Mouse (Mus musculus) myocyte (in vitro differentiated cells): Measurements from ENCODE around the gene Plcb4. TPM values are rescaled to one million over a fixed set of nuclear protein-coding genes. Genes with fewer than 3 reads are reported as not detected.
A peak's percentile ranks its signal among the peaks of the same experiment; 100 is the strongest.

Source experiments
- H3K27me3 ChIP-seq: one replicate; pipeline ENCODE4 v1.6.1; 2011; ENCODE audit not compliant: control insufficient read depth, insufficient read depth, insufficient read length
- H3K36me3 ChIP-seq: one replicate; pipeline ENCODE4 v1.6.1; 2011; ENCODE audit not compliant: control insufficient read depth, insufficient read depth
- H3K4me2 ChIP-seq: one replicate; pipeline ENCODE4 v1.6.1; 2011; ENCODE audit warnings: low read depth, control low read depth
- H3K4me3 ChIP-seq: one replicate; pipeline ENCODE4 v1.5.1; 2011; ENCODE audit warnings: mild to moderate bottlenecking, control low read depth, moderate library complexity
- H3K79me2 ChIP-seq: one replicate; pipeline ENCODE4 v1.6.1; 2011; ENCODE audit not compliant: control insufficient read depth, insufficient read depth
- H3ac ChIP-seq: one replicate; pipeline ENCODE4 v1.6.1; 2011; ENCODE audit not compliant: control insufficient read depth, insufficient read length
- CEBPB ChIP-seq: IDR thresholded peaks from 2 replicates; pipeline ENCODE4 v1.6.1; 2011; ENCODE audit warnings: mild to moderate bottlenecking, moderate library complexity; ENCODE audit not compliant: poor library complexity, insufficient read depth, severe bottlenecking
- E2F4 ChIP-seq: IDR thresholded peaks from one replicate; pipeline ENCODE4 v1.6.1; 2011; ENCODE audit warnings: mild to moderate bottlenecking, control low read depth, moderate library complexity; ENCODE audit not compliant: insufficient read depth
- MAX ChIP-seq: IDR thresholded peaks from one replicate; pipeline ENCODE4 v1.6.1; 2011; ENCODE audit warnings: low read depth, mild to moderate bottlenecking, control low read depth
- MYOD1 ChIP-seq, 3 experiments: IDR thresholded peaks; one replicate each; pipeline ENCODE4 v1.6.1; 2011; ENCODE audit warnings: control low read depth in 2 of 3, low read depth in 2 of 3, mild to moderate bottlenecking in 2 of 3, moderate library complexity in 1 of 3; ENCODE audit not compliant: insufficient read length in 2 of 3, control insufficient read depth in 1 of 3
- MYOG ChIP-seq, 3 experiments: IDR thresholded peaks; one replicate each; pipeline ENCODE4 v1.6.1; 2011; ENCODE audit warnings: control low read depth in 2 of 3, low read depth in 2 of 3, mild to moderate bottlenecking in 2 of 3; ENCODE audit not compliant: insufficient read length in 2 of 3, control insufficient read depth in 1 of 3, insufficient read depth in 1 of 3
- POLR2A ChIP-seq: IDR thresholded peaks from one replicate; pipeline ENCODE4 v1.6.1; 2011; ENCODE audit warnings: low read depth, mild to moderate bottlenecking, control low read depth, moderate library complexity; ENCODE audit not compliant: insufficient read length
- POLR2AphosphoS2 ChIP-seq: IDR thresholded peaks from one replicate; pipeline ENCODE4 v1.6.1; 2011; ENCODE audit warnings: low read depth, control low read depth; ENCODE audit not compliant: insufficient read length
- REST ChIP-seq: IDR thresholded peaks from one replicate; pipeline ENCODE4 v1.6.1; 2011; ENCODE audit warnings: mild to moderate bottlenecking, control low read depth, moderate library complexity; ENCODE audit not compliant: insufficient read depth, insufficient read length
- SRF ChIP-seq: IDR thresholded peaks from one replicate; pipeline ENCODE4 v1.6.1; 2011; ENCODE audit warnings: low read depth; ENCODE audit not compliant: control insufficient read depth, insufficient read length
- TCF12 ChIP-seq: IDR thresholded peaks from one replicate; pipeline ENCODE4 v1.6.1; 2011; ENCODE audit warnings: mild to moderate bottlenecking, control low read depth; ENCODE audit not compliant: poor library complexity, insufficient read depth, severe bottlenecking
- TCF3 ChIP-seq: IDR thresholded peaks from one replicate; pipeline ENCODE4 v1.6.1; 2011; ENCODE audit warnings: low read depth, control low read depth; ENCODE audit not compliant: insufficient read length
- USF1 ChIP-seq: IDR thresholded peaks from one replicate; pipeline ENCODE4 v1.6.1; 2011; ENCODE audit warnings: low read depth, mild to moderate bottlenecking, control low read depth, moderate library complexity
- polyA plus RNA-seq: library from polyadenylated mRNA; unstranded; fragments of >200 nt; fragmentation: generic; extraction: Trizol; gene quantifications from one replicate; pipeline ENCODE4 v1.2.1, GENCODE M21; 2012; ENCODE audit warnings: missing spikeins

Plcb4 gene
- polyA plus RNA-seq, 1 experiment = 5.3 TPM

- Histone ChIP-seq H3K4me3 (no peak overlapping the region), H3K4me2 (no peak overlapping the region), H3K79me2 (no peaks in the 10 kb centered on the region), H3ac (no peak overlapping the region), H3K27me3 (no peaks in the 10 kb centered on the region), H3K36me3 (no peaks in the 10 kb centered on the region)
- TF ChIP-seq CEBPB (no peak), MYOD1 (IDR thresholded peaks at IDR 0.05; ENCODE audit: control insufficient read depth in 1 of 3, insufficient read length in 2 of 3, low read depth in 2 of 3) (no peak), TCF12 (no peak), USF1 (no peak), POLR2AphosphoS2 (no peak), REST (no peak), E2F4 (no peak), SRF (no peak), POLR2A (no peak), MYOG (IDR thresholded peaks at IDR 0.05; ENCODE audit: control insufficient read depth in 1 of 3, insufficient read depth in 1 of 3, insufficient read length in 2 of 3, low read depth in 2 of 3) (no peak), MAX (no peak), TCF3 (no peak)
Observed at GRCm38 (mm10) chr2:135880269-135880760, 221.5 kb downstream of the Plcb4 start.

- Histone ChIP-seq H3K27me3 (no peaks in the 10 kb centered on the region), H3K4me3 (no peak overlapping the region)
Observed at GRCm38 (mm10) chr2:135883359-135883758, 224.5 kb downstream of the Plcb4 start.

GRCm38 (mm10) chr2:135884534-135885180 lies 225.8 kb downstream of the Plcb4 start:
- Histone ChIP-seq H3K79me2 (no peaks in the 10 kb centered on the region), H3ac (no peak overlapping the region), H3K36me3 (no peaks in the 10 kb centered on the region), H3K27me3 (no peaks in the 10 kb centered on the region), H3K4me3 (no peak overlapping the region), H3K4me2 (no peak overlapping the region)
- no peak for TF ChIP-seq USF1
- no peak for TF ChIP-seq MAX
- no peak for TF ChIP-seq POLR2A
- TF ChIP-seq TCF12 = no peak
- TF ChIP-seq POLR2AphosphoS2 = no peak
- no peak for TF ChIP-seq TCF3
- no peak for TF ChIP-seq CEBPB

More at GRCm38 (mm10) chr2:135883359-135883758, 224.5 kb downstream of the Plcb4 start:
- peak in 1 of 3 experiments; percentile 60 for TF ChIP-seq MYOG (IDR thresholded peaks at IDR 0.05; ENCODE audit: control insufficient read depth in 1 of 3, insufficient read depth in 1 of 3, insufficient read length in 2 of 3, low read depth in 2 of 3)
- no peak for TF ChIP-seq E2F4
- TF ChIP-seq SRF = no peak
- peak in 1 of 3 experiments; percentile 42 for TF ChIP-seq MYOD1 (IDR thresholded peaks at IDR 0.05; ENCODE audit: control insufficient read depth in 1 of 3, insufficient read length in 2 of 3, low read depth in 2 of 3)
- no peaks in the 10 kb centered on the region for H3K36me3 ChIP-seq
- H3ac ChIP-seq = no peak overlapping the region
- no peaks in the 10 kb centered on the region for H3K79me2 ChIP-seq
- no peak overlapping the region for H3K4me2 ChIP-seq

- H3K4me3 ChIP-seq = no peak overlapping the region
- no peaks in the 10 kb centered on the region for H3K79me2 ChIP-seq
- no peak overlapping the region for H3ac ChIP-seq
- no peak overlapping the region for H3K4me2 ChIP-seq
- H3K27me3 ChIP-seq = no peaks in the 10 kb centered on the region
- H3K36me3 ChIP-seq = no peaks in the 10 kb centered on the region
- no peak for TF ChIP-seq USF1
- TF ChIP-seq CEBPB = no peak
- TF ChIP-seq MAX = no peak
- no peak for TF ChIP-seq POLR2A
- no peak for TF ChIP-seq MYOD1 (IDR thresholded peaks at IDR 0.05; ENCODE audit: control insufficient read depth in 1 of 3, insufficient read length in 2 of 3, low read depth in 2 of 3)
- no peak for TF ChIP-seq POLR2AphosphoS2
- no peak for TF ChIP-seq MYOG (IDR thresholded peaks at IDR 0.05; ENCODE audit: control insufficient read depth in 1 of 3, insufficient read depth in 1 of 3, insufficient read length in 2 of 3, low read depth in 2 of 3)
- TF ChIP-seq TCF3 = no peak
- TF ChIP-seq E2F4 = no peak
- TF ChIP-seq TCF12 = no peak
- no peak for TF ChIP-seq SRF
- TF ChIP-seq REST = no peak
Observed at GRCm38 (mm10) chr2:135885607-135886006, 226.8 kb downstream of the Plcb4 start.
